Mouse (Mus musculus): ENCODE measurements at regions not wholly inside any gene's neighbourhood (a gene's known extent, or its start where the extent isn't known, plus 50 kb on each side); places are given as distances from the start of the nearest gene placed in this dataset.

GRCm38 (mm10) chr4:140463296-140463695, 202.5 kb downstream of the Arhgef10l start:
- DNase-seq (ENCODE audit: low spot score in 2 of 2): no peak
- intact Hi-C loops (cut with DNase I): no loop called here

- DNase-seq (ENCODE audit: low spot score in 2 of 2): peak; percentile 73 to 86
- intact Hi-C loops (cut with DNase I): no loop called here
Observed at GRCm38 (mm10) chr4:140461317-140461716, 204.5 kb downstream of the Arhgef10l start.

GRCm38 (mm10) chr4:140449062-140449461, 202.5 kb upstream of the Igsf21 start:
- intact Hi-C loops (cut with DNase I): no loop called here
- peak; percentile 60 to 65 for DNase-seq (ENCODE audit: low spot score in 2 of 2)

- no peak for DNase-seq (ENCODE audit: low spot score in 2 of 2)
- intact Hi-C loops (cut with DNase I): no loop called here
Observed at GRCm38 (mm10) chr4:140446455-140446854, 199.9 kb upstream of the Igsf21 start.

GRCm38 (mm10) chr4:140445931-140446330, 199.3 kb upstream of the Igsf21 start:
- intact Hi-C loops (cut with DNase I): no loop called here
- DNase-seq (ENCODE audit: low spot score in 2 of 2): no peak

GRCm38 (mm10) chr4:140443221-140443620, 196.6 kb upstream of the Igsf21 start:
- DNase-seq (ENCODE audit: low spot score in 2 of 2): no peak
- intact Hi-C loops (cut with DNase I): no loop called here

GRCm38 (mm10) chr4:140441805-140442204, 195.2 kb upstream of the Igsf21 start:
- intact Hi-C loops (cut with DNase I): no loop called here
- DNase-seq (ENCODE audit: low spot score in 2 of 2): no peak

- intact Hi-C loops (cut with DNase I): no loop called here
- no peak for DNase-seq (ENCODE audit: low spot score in 2 of 2)
Observed at GRCm38 (mm10) chr4:140439856-140440255, 193.3 kb upstream of the Igsf21 start.

GRCm38 (mm10) chr4:140436030-140436429, 189.4 kb upstream of the Igsf21 start:
- intact Hi-C loops (cut with DNase I): no loop called here

GRCm38 (mm10) chr4:140433744-140434542, 187.4 kb upstream of the Igsf21 start:
- no peak for DNase-seq (ENCODE audit: low spot score in 2 of 2)

More at GRCm38 (mm10) chr4:140436030-140436429, 189.4 kb upstream of the Igsf21 start:
- DNase-seq (ENCODE audit: low spot score in 2 of 2): no peak

GRCm38 (mm10) chr4:140432101-140432500, 185.5 kb upstream of the Igsf21 start:
- DNase-seq (ENCODE audit: low spot score in 2 of 2): no peak
- intact Hi-C loops (cut with DNase I): no loop called here

More at GRCm38 (mm10) chr4:140433744-140434542, 187.4 kb upstream of the Igsf21 start:
- intact Hi-C loops (cut with DNase I): no loop called here

GRCm38 (mm10) chr4:140427039-140427438, 180.5 kb upstream of the Igsf21 start:
- intact Hi-C loops (cut with DNase I): no loop called here
- DNase-seq (ENCODE audit: low spot score in 2 of 2): no peak

GRCm38 (mm10) chr4:140423791-140424190, 177.2 kb upstream of the Igsf21 start:
- DNase-seq (ENCODE audit: low spot score in 2 of 2): peak; percentile 75 to 79
- intact Hi-C loops (cut with DNase I): loop anchor here (5.0 kb wide), 1 partner anchor 51 kb away; no protein-coding TSS in a partner anchor

- DNase-seq (ENCODE audit: low spot score in 2 of 2): no peak
- intact Hi-C loops (cut with DNase I): loop anchor here (5.0 kb wide), 1 partner anchor 50 kb away; no protein-coding TSS in a partner anchor
Observed at GRCm38 (mm10) chr4:140421926-140422585, 175.5 kb upstream of the Igsf21 start.

- intact Hi-C loops (cut with DNase I): loop anchor here (5.0 kb wide), 1 partner anchor 48 kb away; no protein-coding TSS in a partner anchor
- no peak for DNase-seq (ENCODE audit: low spot score in 2 of 2)
Observed at GRCm38 (mm10) chr4:140419720-140420412, 173.3 kb upstream of the Igsf21 start.

- intact Hi-C loops (cut with DNase I): no loop called here
- peak; percentile 11 to 26 for DNase-seq (ENCODE audit: low spot score in 2 of 2)
Observed at GRCm38 (mm10) chr4:140412312-140412930, 165.8 kb upstream of the Igsf21 start.

- intact Hi-C loops (cut with DNase I): no loop called here
- DNase-seq (ENCODE audit: low spot score in 2 of 2): no peak
Observed at GRCm38 (mm10) chr4:140408446-140408845, 161.9 kb upstream of the Igsf21 start.

- no peak for DNase-seq (ENCODE audit: low spot score in 2 of 2)
- intact Hi-C loops (cut with DNase I): no loop called here
Observed at GRCm38 (mm10) chr4:140406913-140407312, 160.3 kb upstream of the Igsf21 start.

GRCm38 (mm10) chr4:140405993-140406881, 159.7 kb upstream of the Igsf21 start:
- DNase-seq (ENCODE audit: low spot score in 2 of 2): no peak
- intact Hi-C loops (cut with DNase I): no loop called here

Measured in left cerebral cortex, postnatal 36 days (tissue).